9 mouse cellular contexts compared by ENCODE assay signal in the genomic region with DNA sequence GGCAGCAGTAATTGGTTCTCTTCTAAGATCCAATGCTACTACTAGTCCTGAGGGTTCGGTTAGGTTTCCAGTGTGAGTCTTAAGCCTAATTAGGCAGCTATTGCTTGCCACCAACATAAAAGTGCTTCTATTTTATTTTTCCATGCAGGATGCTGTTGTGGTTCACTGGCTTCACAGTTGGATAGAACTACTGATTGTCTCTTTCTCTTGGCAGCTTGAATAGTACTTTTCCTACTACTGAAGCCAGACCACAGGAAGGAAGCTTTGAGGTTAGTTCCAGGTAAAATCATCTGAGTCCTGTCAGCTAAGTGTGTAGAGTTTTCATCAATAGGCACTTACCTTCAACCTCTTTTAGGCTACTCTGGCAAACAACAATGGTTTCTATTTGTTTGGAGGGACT.
"Had no signal": no experiment of that assay in that cellular context is flagged by ENCODE, and none has a peak within 500 bp of the region (broad histone marks: within the 10 kb centered on the region; RNA-seq: fewer than 3 reads in every experiment).

No protein-coding gene starts in this region.

- DNase-seq: kidney, adult 9 months; kidney, postnatal 25 days; liver, embryonic 13.5 days; lung, adult 2 months; lung, postnatal 14 days; lung, postnatal 4 days; midbrain, embryonic 14.5 days; thymus, adult 18-20 months; thymus, postnatal 36 days had no signal
